8 mouse cellular contexts compared by ENCODE assay signal in genomic region chr11:102283922-102284321, GRCm38 (mm10). TPM values are rescaled to one million over a fixed set of nuclear protein-coding genes. Genes with fewer than 3 reads are reported as not detected.
A peak's percentile ranks its signal among the peaks of the same experiment; 100 is the strongest.
DNase-seq lines count a peak whose midpoint lies in the region; ATAC-seq lines count a peak whose summit lies in the region.

No protein-coding gene starts in this region.

- peak overlapping the region; percentile 80 for H3K27ac ChIP-seq in lung, embryonic 15.5 days
- H3K27ac ChIP-seq in embryonic facial prominence, embryonic 15.5 days (replicated peaks), result peak overlapping the region; percentile 91
- H3K27ac ChIP-seq in limb, embryonic 11.5 days (replicated peaks; ENCODE audit: low read depth, low read length), result peak overlapping the region; percentile 26; the same call in 1 of the 2 replicates
- peak overlapping the region; percentile 91 for H3K27ac ChIP-seq in neural tube, embryonic 15.5 days (replicated peaks)

- peaks cover 14% of the 10 kb centered on the region for H3K4me1 ChIP-seq in lung, embryonic 15.5 days
- peaks cover 21% of the 10 kb centered on the region for H3K4me1 ChIP-seq in embryonic facial prominence, embryonic 15.5 days
- peaks cover 6% of the 10 kb centered on the region; the same call in 1 of the 2 replicates for H3K4me1 ChIP-seq in limb, embryonic 11.5 days (ENCODE audit: control insufficient read depth, insufficient read depth, low read length)
- H3K4me1 ChIP-seq in neural tube, embryonic 15.5 days, result peaks cover 26% of the 10 kb centered on the region

- 80% methylated on average over 6 of the region's 6 CpGs for WGBS in lung, embryonic 15.5 days
- WGBS in embryonic facial prominence, embryonic 15.5 days, result 89% methylated on average over 6 of the region's 6 CpGs
- WGBS in limb, embryonic 11.5 days, result 83% methylated on average over 6 of the region's 6 CpGs
- WGBS in neural tube, embryonic 15.5 days, result 88% methylated on average over 6 of the region's 6 CpGs

- no peaks in the 10 kb centered on the region for H3K9me3 ChIP-seq in lung, embryonic 15.5 days
- H3K9me3 ChIP-seq in embryonic facial prominence, embryonic 15.5 days (replicated peaks), result no peaks in the 10 kb centered on the region
- H3K9me3 ChIP-seq in limb, embryonic 11.5 days (ENCODE audit: control insufficient read depth, low read length), result no peaks in the 10 kb centered on the region
- no peaks in the 10 kb centered on the region for H3K9me3 ChIP-seq in neural tube, embryonic 15.5 days (replicated peaks)

- peaks cover 16% of the 10 kb centered on the region for H3K36me3 ChIP-seq in lung, embryonic 15.5 days
- H3K36me3 ChIP-seq in embryonic facial prominence, embryonic 15.5 days, result peaks cover 19% of the 10 kb centered on the region
- H3K36me3 ChIP-seq in limb, embryonic 11.5 days (ENCODE audit: control insufficient read depth, insufficient read depth, low read length), result peaks cover 4% of the 10 kb centered on the region; the same call in 1 of the 2 replicates
- H3K36me3 ChIP-seq in neural tube, embryonic 15.5 days, result peaks cover 17% of the 10 kb centered on the region

- H3K9ac ChIP-seq in lung, embryonic 15.5 days, result no peak overlapping the region
- no peak overlapping the region; the same call in 1 of the 2 replicates for H3K9ac ChIP-seq in embryonic facial prominence, embryonic 15.5 days
- H3K9ac ChIP-seq in limb, embryonic 11.5 days (ENCODE audit: low read length), result no peak overlapping the region; the same call in 1 of the 2 replicates
- H3K9ac ChIP-seq in neural tube, embryonic 15.5 days (replicated peaks), result no peak overlapping the region

- DNase-seq in lung, postnatal 25 days (ENCODE audit: low spot score), result no peak
- DNase-seq in limb, embryonic 11.5 days (ENCODE audit: low spot score), result no peak
- no peak for DNase-seq in gastrocnemius, postnatal 25 days
- no peak for DNase-seq in spleen, postnatal 14 days (ENCODE audit: low spot score in 2 of 2)
- DNase-seq in thymus, postnatal 14 days, result no peak

- H3K27me3 ChIP-seq in lung, embryonic 15.5 days, result no peaks in the 10 kb centered on the region
- H3K27me3 ChIP-seq in embryonic facial prominence, embryonic 15.5 days, result no peaks in the 10 kb centered on the region
- no peaks in the 10 kb centered on the region for H3K27me3 ChIP-seq in limb, embryonic 11.5 days (ENCODE audit: control insufficient read depth, insufficient read depth, low read length)
- H3K27me3 ChIP-seq in neural tube, embryonic 15.5 days (replicated peaks), result no peaks in the 10 kb centered on the region

- no peak for ATAC-seq in lung, embryonic 15.5 days (ENCODE audit: borderline replicate concordance, extremely low read depth, low FRiP score, low TSS enrichment)
- ATAC-seq in embryonic facial prominence, embryonic 15.5 days (ENCODE audit: insufficient number of reproducible peaks, low FRiP score, low TSS enrichment, low read depth), result no peak
- ATAC-seq in limb, embryonic 11.5 days (ENCODE audit: insufficient number of reproducible peaks, low FRiP score, low TSS enrichment, low read depth), result no peak
- ATAC-seq in neural tube, embryonic 15.5 days (ENCODE audit: low FRiP score), result no peak

- peak overlapping the region; percentile 82 for H3K4me3 ChIP-seq in lung, embryonic 15.5 days
- H3K4me3 ChIP-seq in embryonic facial prominence, embryonic 15.5 days (replicated peaks), result peak overlapping the region; percentile 83
- no peak overlapping the region for H3K4me3 ChIP-seq in limb, embryonic 11.5 days (ENCODE audit: low read depth, low read length)
- H3K4me3 ChIP-seq in neural tube, embryonic 15.5 days (replicated peaks), result peak overlapping the region; percentile 87

- peak overlapping the region; percentile 74 for H3K4me2 ChIP-seq in lung, embryonic 15.5 days
- peak overlapping the region; percentile 76 for H3K4me2 ChIP-seq in embryonic facial prominence, embryonic 15.5 days (replicated peaks)
- peak overlapping the region; percentile 88 for H3K4me2 ChIP-seq in limb, embryonic 11.5 days (ENCODE audit: low read depth, severe bottlenecking)
- peak overlapping the region; percentile 74 for H3K4me2 ChIP-seq in neural tube, embryonic 15.5 days

RNA-seq across cellular contexts. Expression of gene Tmub2, which starts 0.8 kb away (rescaled TPM):
- 48.7 and 51.4 TPM in 2 replicates for polyA plus RNA-seq in lung, embryonic 15.5 days (2015; fragmentation: Nextera tagmentation; extraction: Ambion mirVana)
- polyA plus RNA-seq in embryonic facial prominence, embryonic 15.5 days (2015; fragmentation: Nextera tagmentation; extraction: Ambion mirVana), result 58.3 and 59.5 TPM in 2 replicates
- polyA plus RNA-seq in limb, embryonic 11.5 days (2014; fragmentation: Nextera tagmentation; extraction: Ambion mirVana), result 46.7 and 51.5 TPM in 2 replicates
- polyA plus RNA-seq in neural tube, embryonic 15.5 days (2015; fragmentation: Nextera tagmentation; extraction: Ambion mirVana), result 79.8 and 83.7 TPM in 2 replicates
- 10 to 100 TPM; 11.5 to 14.6 TPM for total RNA-seq in gastrocnemius, postnatal 25 days (2021)

RNA-seq across cellular contexts. Expression of gene Atxn7l3, which starts 12.5 kb away (rescaled TPM):
- polyA plus RNA-seq in lung, embryonic 15.5 days (2015; fragmentation: Nextera tagmentation; extraction: Ambion mirVana), result 13.3 and 13.6 TPM in 2 replicates
- 18.4 and 20.0 TPM in 2 replicates for polyA plus RNA-seq in embryonic facial prominence, embryonic 15.5 days (2015; fragmentation: Nextera tagmentation; extraction: Ambion mirVana)
- polyA plus RNA-seq in limb, embryonic 11.5 days (2014; fragmentation: Nextera tagmentation; extraction: Ambion mirVana), result 20.0 and 22.1 TPM in 2 replicates
- polyA plus RNA-seq in neural tube, embryonic 15.5 days (2015; fragmentation: Nextera tagmentation; extraction: Ambion mirVana), result 27.2 and 28.1 TPM in 2 replicates
- total RNA-seq in gastrocnemius, postnatal 25 days (2021), result 10 to 100 TPM; 12.4 to 13.1 TPM

RNA-seq across cellular contexts. Expression of gene Asb16, which starts 15.4 kb away (rescaled TPM):
- polyA plus RNA-seq in lung, embryonic 15.5 days (2015; fragmentation: Nextera tagmentation; extraction: Ambion mirVana), result 0.09 and 0.10 TPM in 2 replicates
- 0.12 and 0.26 TPM in 2 replicates for polyA plus RNA-seq in embryonic facial prominence, embryonic 15.5 days (2015; fragmentation: Nextera tagmentation; extraction: Ambion mirVana)
- 0.13 and 0.33 TPM in 2 replicates for polyA plus RNA-seq in limb, embryonic 11.5 days (2014; fragmentation: Nextera tagmentation; extraction: Ambion mirVana)
- 0.10 and 0.12 TPM in 2 replicates for polyA plus RNA-seq in neural tube, embryonic 15.5 days (2015; fragmentation: Nextera tagmentation; extraction: Ambion mirVana)
- 10 to 100 TPM; 70.0 to 71.3 TPM for total RNA-seq in gastrocnemius, postnatal 25 days (2021)

RNA-seq across cellular contexts. Expression of gene BC030867, which starts 35.2 kb away (rescaled TPM):
- polyA plus RNA-seq in lung, embryonic 15.5 days (2015; fragmentation: Nextera tagmentation; extraction: Ambion mirVana), result 19.9 and 20.4 TPM in 2 replicates
- 13.6 and 16.0 TPM in 2 replicates for polyA plus RNA-seq in embryonic facial prominence, embryonic 15.5 days (2015; fragmentation: Nextera tagmentation; extraction: Ambion mirVana)
- polyA plus RNA-seq in limb, embryonic 11.5 days (2014; fragmentation: Nextera tagmentation; extraction: Ambion mirVana), result 26.9 and 27.8 TPM in 2 replicates
- 2.2 and 5.1 TPM in 2 replicates for polyA plus RNA-seq in neural tube, embryonic 15.5 days (2015; fragmentation: Nextera tagmentation; extraction: Ambion mirVana)
- total RNA-seq in gastrocnemius, postnatal 25 days (2021), result not detected

RNA-seq across cellular contexts. Expression of gene Ubtf, which starts 35.6 kb away (rescaled TPM):
- polyA plus RNA-seq in lung, embryonic 15.5 days (2015; fragmentation: Nextera tagmentation; extraction: Ambion mirVana), result 83.5 and 86.1 TPM in 2 replicates
- polyA plus RNA-seq in embryonic facial prominence, embryonic 15.5 days (2015; fragmentation: Nextera tagmentation; extraction: Ambion mirVana), result 86.6 and 87.3 TPM in 2 replicates
- polyA plus RNA-seq in limb, embryonic 11.5 days (2014; fragmentation: Nextera tagmentation; extraction: Ambion mirVana), result 87.0 and 91.4 TPM in 2 replicates
- 68.9 and 79.5 TPM in 2 replicates for polyA plus RNA-seq in neural tube, embryonic 15.5 days (2015; fragmentation: Nextera tagmentation; extraction: Ambion mirVana)
- total RNA-seq in gastrocnemius, postnatal 25 days (2021), result 10 to 100 TPM; 36.6 to 37.8 TPM

Comparison
In these comparisons a context has a peak if more than half of its experiments do, and no peak if none do; other contexts are left out.
1. H3K27ac ChIP-seq: peak in every context shown above with its lines; median percentile 91 in embryonic facial prominence, embryonic 15.5 days; 91 in neural tube, embryonic 15.5 days; 80 in lung, embryonic 15.5 days; 26 in limb, embryonic 11.5 days.